Mouse (Mus musculus) heart, postnatal 14 days (tissue): ENCODE data around the gene Atrnl1. TPM values are rescaled to one million over a fixed set of nuclear protein-coding genes. Genes with fewer than 3 reads are reported as not detected.
A peak's percentile ranks its signal among the peaks of the same experiment; 100 is the strongest.

Experiments used
- DNase-seq, 2 experiments: peaks; one replicate each; pipeline ENCODE4 v3.0.0; 2021 to 2022
- intact Hi-C: fragments of 180-260 bp; cut with DNase I; formaldehyde crosslinking; loops from one replicate; pipeline ENCODE4 v1.15.1; 2025
- total RNA-seq, 2 experiments: library from RNA; stranded (reverse); gene quantifications; 2 replicates each; pipeline ENCODE4 v1.2.3; 2021

Atrnl1 gene
- total RNA-seq, 2 experiments from 2014 or later: 19.2 to 21.5 TPM

GRCm38 (mm10) chr19:58087901-58088300 is 477.1 kb downstream of the Atrnl1 start:
- DNase-seq: no peak
- intact Hi-C loops: no loop called here

DNA sequence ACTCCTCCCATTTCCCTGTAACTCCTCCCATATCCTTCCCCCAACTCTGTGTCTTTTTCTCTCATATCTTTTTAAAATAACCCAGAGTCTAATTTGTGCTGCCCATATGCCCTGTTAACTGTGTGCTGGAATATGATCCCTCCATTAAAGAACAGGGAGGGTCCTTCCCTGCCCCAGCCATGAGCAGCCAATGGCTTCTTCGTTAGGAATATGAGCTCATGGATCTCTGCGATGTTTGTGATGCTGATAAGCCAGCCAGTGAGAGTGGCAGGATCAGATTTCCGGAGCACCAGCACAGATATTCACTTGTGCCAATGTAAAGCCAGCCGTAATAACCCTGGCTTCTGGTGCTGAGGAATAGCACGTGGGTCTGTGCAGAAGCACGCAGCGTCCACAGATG is 477.6 kb downstream of the Atrnl1 start:
- intact Hi-C loops: no loop called here
- DNase-seq: no peak

GRCm38 (mm10) chr19:58091911-58092310 is 481.1 kb downstream of the Atrnl1 start:
- no peak for DNase-seq
- intact Hi-C loops: no loop called here

GRCm38 (mm10) chr19:58094781-58095543 is 484.1 kb downstream of the Atrnl1 start:
- intact Hi-C loops: no loop called here
- no peak for DNase-seq

GRCm38 (mm10) chr19:58095776-58096175 is 484.9 kb downstream of the Atrnl1 start:
- intact Hi-C loops: no loop called here
- DNase-seq: no peak

GRCm38 (mm10) chr19:58097195-58097594 is 486.4 kb downstream of the Atrnl1 start:
- DNase-seq: no peak
- intact Hi-C loops: no loop called here

DNA sequence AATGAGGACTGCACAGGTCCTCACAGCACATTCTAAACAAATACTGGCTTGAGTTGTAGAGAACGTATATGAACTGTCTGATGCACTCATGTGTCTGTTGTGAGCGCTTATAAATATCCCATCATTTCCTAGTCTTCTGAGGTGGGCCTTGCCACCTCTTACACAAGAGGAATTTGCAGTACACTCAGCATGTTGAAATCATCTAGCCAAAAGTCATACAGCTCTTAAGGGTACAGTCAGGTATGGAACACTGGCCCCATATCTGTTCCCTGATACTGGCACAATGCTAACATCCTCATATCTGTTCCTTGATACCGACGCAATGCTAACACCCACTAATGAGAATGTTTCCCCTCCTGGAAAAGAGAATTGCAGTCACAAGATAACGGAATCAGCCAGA is 488.7 kb downstream of the Atrnl1 start:
- no peak for DNase-seq
- intact Hi-C loops: no loop called here

DNA sequence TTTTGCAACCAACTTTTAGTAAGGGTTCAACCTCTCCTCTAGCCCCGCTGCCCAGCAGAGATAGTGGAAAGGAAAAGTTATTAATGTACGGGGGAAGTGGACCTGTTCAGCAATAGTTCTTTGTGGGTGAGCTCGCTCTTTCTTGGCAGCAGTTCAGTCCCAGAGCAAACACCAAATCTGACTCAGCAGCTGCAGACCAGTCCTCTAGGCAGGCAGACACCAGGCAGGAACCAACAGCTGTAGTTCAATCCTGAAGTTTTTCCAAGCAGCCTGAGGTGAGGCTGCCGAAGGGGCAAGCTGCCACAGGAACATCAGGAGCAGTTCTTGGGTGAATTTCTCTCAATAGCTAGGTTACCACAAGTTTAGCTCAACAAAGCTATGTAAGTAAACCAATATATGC is 489.5 kb downstream of the Atrnl1 start:
- no peak for DNase-seq
- intact Hi-C loops: no loop called here

DNA sequence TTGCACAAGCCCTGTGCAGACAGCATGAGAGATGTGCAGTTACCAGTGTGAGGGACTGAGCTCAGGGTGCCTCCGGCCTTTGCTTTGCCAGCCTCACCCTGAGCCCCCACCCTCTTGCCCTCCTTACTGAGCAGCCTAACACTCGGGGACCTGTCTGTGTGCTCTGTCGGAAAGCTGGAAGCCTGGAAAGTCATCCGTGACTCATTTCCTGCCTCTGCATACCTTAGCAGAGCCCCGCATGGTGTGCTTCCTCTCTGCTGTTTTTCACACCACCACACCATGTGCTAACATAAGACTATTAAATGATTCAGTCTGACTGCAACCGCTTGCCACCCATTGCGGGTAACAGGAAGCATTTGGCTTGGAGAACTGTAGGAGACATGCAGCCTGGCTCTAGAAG is 493.7 kb downstream of the Atrnl1 start:
- intact Hi-C loops: no loop called here
- DNase-seq: no peak

- intact Hi-C loops: no loop called here
- DNase-seq: no peak
These were observed 496.8 kb downstream of the Atrnl1 start for GRCm38 (mm10) chr19:58107632-58108031.

DNA sequence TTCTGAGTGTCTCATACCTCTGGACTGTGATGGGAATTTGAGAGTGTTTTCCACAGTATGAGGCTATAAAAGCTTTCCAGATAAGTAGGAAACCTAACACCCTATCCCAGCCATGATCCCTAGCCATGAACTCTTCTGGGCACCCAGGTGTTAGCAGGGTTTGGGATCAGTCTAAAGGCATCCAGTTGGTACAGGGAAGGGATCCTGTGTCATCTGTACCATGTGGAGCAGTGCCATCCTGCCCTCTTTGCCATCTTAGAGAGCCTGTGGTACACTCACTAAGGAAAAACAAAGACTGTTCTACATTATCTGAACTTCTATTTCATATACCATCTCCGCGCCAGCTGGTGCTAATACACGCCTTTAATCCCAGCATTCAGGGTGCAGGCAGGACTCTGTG is 499.7 kb downstream of the Atrnl1 start:
- no peak for DNase-seq
- intact Hi-C loops: no loop called here

GRCm38 (mm10) chr19:58111291-58111690 is 500.5 kb downstream of the Atrnl1 start:
- no peak for DNase-seq
- intact Hi-C loops: no loop called here

DNA sequence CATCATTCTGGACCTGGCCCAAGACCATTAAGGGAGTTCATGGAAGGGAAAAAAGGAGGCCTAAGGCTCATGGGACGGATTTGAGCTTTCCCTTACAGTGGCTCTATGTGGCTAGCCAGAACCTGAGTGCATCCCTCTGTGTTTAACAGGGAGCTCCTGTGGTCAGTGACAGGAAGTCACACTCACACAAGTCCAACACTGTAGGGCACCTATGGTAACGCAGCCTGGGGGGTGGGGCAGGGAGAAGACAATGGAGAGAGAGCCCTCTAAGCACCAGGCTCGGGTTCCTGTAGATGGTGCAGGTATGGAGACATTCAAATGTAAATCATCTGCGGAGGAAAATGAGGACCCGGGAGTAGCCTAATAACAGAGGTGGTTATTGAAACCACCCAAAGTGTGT is 501.3 kb downstream of the Atrnl1 start:
- intact Hi-C loops: no loop called here

DNA sequence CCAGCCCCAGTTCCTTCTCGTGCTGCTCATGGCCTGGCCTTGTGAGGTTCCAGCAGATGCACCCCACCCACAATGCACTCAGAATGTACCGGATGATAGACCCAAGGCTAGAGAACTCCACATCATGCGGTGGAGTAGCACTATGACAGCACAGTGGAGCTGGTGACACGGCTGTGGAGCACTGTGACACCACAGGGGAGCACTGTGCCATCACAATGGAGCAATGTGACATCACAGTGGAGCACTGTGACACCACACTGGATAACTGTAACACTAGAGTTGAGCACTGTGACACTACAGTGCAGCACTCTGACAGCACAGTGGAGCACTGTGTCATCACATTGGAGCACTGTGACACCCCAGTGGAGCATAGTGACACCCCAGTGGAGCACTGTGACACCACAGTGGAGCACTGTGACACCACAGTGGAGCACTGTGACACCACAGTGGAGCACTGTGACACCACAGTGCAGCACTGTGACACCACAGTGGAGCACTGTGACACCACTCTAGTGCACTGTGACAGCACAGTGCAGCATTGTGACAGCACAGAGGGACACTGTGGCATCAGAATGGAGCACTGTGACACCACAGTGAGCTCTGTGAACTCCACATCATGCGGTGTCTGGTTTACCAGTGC is 502.4 kb downstream of the Atrnl1 start:
- no peak for DNase-seq
- intact Hi-C loops: no loop called here

More for the DNA sequence above, 501.3 kb downstream of the Atrnl1 start:
- no peak for DNase-seq

GRCm38 (mm10) chr19:58117595-58117994 is 506.8 kb downstream of the Atrnl1 start:
- no peak for DNase-seq
- intact Hi-C loops: no loop called here

- intact Hi-C loops: no loop called here
These were observed 507.5 kb downstream of the Atrnl1 start for GRCm38 (mm10) chr19:58118141-58118835.

GRCm38 (mm10) chr19:58118864-58119263 is 508.0 kb downstream of the Atrnl1 start:
- no peak for DNase-seq
- intact Hi-C loops: no loop called here

More at GRCm38 (mm10) chr19:58118141-58118835, 507.5 kb downstream of the Atrnl1 start:
- DNase-seq: peak; percentile 58 to 61

- no peak for DNase-seq
- intact Hi-C loops: no loop called here
These were observed 508.9 kb downstream of the Atrnl1 start for GRCm38 (mm10) chr19:58119681-58120173.

DNA sequence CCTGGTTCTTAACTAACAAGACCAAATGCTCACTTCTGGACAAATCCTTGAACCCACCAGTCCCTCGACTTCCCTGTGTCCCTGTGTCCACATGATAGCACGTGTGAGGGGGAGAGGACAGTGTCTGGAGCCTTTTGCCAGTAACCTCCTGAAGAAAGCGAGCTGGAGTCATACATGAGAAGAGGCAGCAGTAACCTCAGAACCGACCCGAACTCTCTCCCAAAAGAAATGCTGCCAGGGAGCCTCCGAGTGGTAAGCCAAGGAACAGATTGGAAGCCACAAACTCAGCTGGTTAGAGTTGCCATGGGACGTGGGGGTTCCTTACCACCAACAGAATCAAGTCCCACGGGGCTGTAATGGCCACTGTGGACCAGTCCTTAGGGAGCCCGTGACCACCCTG is 509.8 kb downstream of the Atrnl1 start:
- intact Hi-C loops: no loop called here
- DNase-seq: no peak

DNA sequence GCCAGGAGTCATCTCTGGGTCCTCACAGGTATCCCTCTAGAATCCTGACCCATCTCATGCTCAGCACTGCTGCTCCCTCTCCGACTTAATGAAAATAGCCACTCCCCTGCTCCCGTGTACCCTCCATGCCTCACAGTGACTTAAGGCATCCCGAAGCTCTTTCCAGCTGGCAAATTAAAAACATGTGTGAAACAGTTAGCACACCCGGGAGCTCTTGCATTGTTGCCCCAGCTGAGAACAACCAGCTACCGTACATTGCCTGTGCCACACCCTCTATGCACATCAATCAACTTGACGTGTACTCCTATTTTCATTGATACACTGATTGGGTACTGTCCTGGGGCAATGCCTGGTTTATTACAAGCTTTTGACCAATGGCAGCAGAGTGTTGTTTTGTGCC is 510.8 kb downstream of the Atrnl1 start:
- intact Hi-C loops: no loop called here
- no peak for DNase-seq

GRCm38 (mm10) chr19:58123620-58124019 is 512.8 kb downstream of the Atrnl1 start:
- no peak for DNase-seq
- intact Hi-C loops: no loop called here
